Mouse (Mus musculus): Measurements from ENCODE around the gene Slfn3.
"Not testable (repeated sequence)": the region's sequence is repeated elsewhere in the genome, so short reads cannot be mapped to it uniquely, and the experiment has no call there.

Slfn3 gene

DNA sequence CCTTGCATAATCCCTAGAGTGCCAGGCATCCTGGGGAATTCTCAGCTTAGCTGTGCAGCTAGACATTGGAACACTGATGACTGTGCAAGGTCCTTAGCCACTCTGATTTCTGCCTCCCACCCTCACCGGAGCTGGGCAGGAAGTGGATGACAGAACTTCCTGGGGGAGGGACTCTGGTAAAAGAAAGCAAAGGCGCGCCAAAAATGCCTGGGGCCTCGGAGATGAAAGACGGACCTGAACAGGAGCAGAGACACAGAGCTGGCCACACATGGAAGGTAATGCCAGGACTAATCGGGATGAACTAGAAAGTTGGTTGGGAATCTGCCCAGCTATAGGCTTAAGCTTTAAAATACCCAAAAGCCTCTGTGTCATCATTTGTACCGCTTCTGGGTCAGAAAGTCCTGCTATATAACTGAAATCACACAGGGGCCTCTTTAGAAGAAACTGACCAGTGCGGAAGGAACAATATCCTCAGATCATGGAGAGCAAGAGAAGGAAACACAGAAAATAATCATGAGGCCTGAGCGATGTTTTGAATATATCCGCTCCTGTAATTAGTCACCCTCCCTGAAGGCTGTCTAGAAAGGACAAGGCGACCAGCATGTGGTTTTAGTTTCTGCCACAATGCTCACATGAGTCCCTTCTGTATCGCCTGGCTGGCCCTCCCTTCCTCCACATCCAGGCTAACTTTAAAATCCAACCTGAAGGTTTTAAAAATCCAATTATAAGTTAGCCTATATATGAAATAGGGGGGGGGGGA, at the start of gene Slfn3:
Gene Slfn3 (plus strand): TSS at position 197 of the 760 bp plus-strand sequence.
- DNase-seq, result no peak

DNA sequence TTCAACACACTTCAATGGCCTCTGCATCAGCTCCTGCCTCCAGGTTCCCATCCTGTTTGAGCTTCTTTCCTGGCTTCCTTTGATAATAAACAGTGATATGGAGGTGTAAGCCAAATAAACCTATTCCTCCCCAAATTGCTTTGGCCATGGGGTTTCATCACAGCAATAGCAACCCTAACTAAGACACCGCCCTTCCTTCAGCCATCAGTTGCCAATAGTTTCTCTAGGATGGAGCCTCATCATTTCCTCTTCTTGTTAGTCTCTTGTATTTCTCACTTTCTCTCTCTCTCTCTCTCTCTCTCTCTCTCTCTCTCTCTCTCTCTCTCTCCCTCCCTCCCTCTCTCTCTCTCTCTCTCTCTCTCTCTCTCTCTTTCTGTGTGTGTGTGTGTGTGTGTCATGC, 42.2 kb upstream of the Slfn3 start:
- DNase-seq, result not testable (repeated sequence)

DNA sequence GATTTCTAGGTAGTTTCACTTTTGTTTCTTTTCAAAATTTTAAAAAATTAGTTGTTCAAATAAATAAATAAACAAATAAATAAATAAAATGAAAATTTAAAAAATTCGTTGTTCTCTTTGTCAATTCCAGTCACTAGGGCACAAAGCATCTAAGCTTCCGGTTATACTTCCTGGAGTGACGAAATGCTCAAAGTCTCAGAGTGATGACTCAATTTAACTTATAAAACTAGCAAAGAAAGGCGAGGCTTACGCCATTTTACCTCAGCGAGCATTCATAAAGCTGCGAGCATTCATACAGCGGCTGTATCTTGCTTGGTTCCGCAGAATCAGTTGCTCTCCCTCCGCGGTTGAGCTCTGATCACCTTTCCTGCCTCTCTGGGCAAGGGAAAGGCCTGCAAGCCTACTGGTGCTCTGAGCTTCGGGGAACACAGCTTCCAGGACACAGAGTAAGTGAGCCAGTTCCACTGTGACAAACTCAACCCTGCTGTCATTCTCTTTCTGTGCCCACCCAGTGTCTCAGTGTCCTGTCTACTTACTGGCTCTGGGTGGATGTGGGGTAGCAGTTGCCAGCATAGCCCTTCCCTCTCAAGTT, 16.1 kb upstream of the Slfn3 start, which contains the start of gene Slfn4:
Gene Slfn4 (plus strand): TSS at position 239 of the 592 bp plus-strand sequence.
- no peak for DNase-seq

DNA sequence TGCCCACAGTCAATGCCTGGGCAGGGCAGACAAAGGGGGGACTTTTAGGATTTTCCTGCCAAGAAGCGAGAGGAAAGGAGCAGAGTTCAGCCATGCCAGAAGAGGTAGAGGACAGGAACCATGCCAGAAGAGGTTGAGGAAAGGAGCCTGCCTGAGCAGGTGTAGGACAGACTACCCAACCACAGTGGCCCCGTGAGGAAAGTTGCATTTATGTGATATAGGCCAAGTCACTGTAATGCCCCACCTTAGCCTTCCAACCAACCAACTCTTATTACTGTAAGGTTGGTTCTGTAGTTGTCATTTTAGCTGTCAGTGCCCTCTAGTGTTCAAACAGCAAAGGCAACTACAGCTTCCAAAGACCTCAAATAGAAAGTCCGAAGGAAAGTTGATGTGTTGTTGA, 871 bp downstream of the Slfn3 start:
- DNase-seq, result no peak

DNA sequence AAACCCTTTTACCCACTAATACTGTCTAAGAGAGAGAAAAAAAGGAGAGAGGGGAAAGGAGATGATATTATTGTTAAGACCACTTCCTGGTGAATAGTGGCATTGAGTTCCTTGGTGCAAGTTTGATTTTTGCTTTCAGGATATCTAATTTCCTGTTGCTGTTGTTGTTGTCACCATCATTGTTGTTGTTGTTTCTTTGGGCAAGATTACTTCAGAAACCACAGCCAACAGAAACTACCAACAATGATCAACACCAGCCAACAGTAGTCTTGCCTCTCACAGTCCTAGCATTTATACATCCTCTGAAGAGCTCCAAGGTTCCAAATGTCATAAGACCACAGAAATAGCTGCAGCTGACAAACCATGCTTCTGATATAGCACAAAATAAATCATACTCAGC, 13.9 kb downstream of the Slfn3 start:
- DNase-seq, result no peak

DNA sequence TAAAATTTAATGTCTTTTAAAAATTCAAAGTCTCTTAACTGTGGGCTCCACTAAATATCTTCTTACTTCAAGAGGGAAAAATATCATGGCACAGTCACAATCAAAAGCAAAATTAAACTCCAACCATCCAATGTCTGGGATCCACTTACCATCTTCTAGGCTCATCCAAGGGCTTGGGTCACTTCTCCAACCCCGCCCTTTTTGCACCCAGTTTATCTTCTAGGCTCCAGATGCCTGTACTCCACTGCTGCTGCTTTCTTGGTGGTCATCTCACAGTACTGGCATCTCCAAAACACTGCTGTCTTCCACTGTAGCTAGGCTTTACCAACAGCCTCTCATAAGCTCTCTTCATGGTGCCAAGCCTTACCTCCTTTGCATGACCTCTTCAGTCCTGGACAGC, 25.0 kb downstream of the Slfn3 start:
- no peak for DNase-seq

DNA sequence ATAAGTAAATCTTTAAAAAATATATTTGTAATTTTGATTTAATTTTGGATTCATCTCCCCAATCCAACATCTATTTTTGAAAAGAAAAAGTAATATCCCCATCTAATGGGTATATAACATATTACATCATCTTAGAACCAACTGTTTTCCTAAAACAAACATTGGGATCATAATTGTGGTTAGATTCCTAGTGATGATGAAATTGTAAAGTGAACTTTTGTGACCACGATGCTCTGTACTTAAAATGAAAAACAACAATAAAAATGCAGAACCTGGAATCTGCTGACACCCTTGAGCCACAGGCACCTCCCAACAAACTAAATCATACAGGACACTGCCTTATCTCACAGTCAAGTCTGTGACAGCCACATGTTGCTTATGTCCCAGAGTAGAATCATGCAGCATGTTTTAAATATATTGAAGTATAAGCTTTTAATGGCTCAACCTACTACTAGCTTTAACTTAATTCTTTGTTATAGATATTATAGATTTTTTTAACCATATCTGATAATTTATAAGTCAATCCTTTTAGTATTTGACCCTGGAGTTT, 30.3 kb downstream of the Slfn3 start:
- DNase-seq, result no peak

DNA sequence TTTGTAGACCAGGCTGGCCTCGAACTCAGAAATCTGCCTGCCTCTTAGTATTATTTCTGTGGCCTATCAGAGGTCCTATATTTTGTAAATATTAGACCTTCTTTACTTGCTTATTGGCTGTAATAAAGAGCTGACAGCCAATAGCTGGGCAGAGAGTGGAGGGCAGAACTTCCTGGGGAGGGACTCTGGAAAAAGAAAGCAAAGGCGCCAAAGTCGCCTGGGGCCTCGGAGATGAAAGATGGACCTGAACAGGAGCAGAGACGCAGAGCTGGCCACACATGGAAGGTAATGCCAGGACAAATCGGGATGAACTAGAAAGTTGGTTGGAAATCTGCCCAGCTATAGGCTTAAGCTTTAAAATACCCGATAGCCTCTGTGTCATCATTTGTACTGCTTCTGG, 32.2 kb downstream of the Slfn3 start:
- no peak for DNase-seq

DNA sequence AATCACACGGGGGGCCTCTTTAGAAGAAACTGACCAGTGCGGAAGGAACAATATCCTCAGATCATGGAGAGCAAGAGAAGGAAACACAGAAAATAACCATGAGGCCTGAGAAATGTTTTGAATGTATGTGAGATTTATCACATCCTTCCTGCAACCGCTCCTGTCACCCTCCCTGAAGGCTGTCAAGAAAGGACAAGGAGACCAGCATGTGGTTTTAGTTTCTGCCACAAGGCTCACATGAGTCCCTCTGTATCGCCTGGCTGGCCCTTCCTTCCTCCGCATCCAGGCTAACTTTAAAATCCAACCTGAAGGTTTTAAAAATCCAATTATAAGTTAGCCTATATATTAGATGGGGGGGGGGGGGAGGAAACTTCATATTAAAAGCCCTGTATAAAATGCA, 32.7 kb downstream of the Slfn3 start:
- DNase-seq, result not testable (repeated sequence)

DNA sequence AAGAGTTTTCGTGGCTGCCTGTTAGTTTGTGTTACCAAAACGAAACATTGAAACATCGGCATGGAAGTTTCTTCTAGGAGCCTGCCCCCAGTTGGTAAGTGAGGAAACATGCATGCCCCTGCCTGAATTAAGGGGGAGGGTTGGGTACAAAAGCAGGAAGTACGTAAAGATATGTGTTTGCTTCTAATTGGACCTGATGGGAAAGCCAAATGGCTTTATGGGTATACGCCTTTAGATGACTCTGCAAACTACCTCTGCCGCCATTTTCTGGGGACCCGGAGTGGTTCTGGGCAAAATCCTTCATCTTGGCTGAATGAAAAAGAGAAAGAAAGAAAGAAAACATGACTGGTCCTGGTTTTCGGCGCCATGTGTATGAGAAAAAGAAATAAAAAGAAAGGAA, 33.1 kb downstream of the Slfn3 start:
- DNase-seq, result no peak

DNA sequence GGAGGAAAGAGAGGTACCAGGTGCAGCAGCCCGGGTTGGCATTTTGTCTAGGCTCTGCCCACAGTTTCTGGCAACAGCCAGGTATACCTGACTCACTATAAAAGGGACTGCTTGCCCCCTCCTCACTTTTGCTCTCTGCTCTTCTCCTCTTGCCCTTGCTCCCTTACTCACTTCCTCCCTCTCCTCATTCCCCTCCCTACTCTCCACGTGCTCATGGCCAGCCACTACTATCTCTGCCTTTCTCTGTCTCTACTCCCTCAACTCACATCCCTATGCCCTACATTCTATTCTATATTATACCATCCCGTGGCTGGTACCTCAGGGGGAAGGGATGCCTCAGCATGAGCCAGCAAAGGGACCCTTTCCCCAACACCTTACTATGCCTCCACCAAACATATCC, 33.6 kb downstream of the Slfn3 start:
- no peak for DNase-seq

DNA sequence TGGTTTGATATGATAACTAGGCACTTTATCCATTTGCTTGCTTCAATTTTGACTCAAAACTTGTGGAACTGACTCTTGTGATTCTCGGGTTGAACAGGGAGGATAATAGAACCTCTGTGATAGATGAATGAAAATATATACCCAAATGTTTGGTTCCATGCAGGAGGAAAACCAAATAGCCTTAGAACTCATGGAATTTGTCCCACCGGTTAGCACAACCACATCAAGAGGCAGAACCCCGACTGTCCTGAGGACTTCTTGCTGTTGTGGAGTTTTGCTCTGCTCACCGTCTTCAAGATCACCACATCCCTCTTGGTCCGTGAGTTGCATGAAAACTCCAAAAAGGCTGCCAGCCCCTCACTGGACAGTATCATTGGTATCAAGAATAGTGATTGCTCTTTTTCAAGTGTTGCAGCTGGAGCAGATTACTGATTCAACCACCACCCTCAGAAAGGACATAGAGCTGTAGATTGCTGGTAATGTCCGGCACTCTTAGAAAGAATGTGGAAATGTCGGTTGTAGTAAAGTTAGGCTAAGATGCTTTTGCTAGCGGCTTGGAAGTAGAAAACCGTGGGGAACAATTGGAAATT, 34.3 kb downstream of the Slfn3 start:
- DNase-seq, result no peak

DNA sequence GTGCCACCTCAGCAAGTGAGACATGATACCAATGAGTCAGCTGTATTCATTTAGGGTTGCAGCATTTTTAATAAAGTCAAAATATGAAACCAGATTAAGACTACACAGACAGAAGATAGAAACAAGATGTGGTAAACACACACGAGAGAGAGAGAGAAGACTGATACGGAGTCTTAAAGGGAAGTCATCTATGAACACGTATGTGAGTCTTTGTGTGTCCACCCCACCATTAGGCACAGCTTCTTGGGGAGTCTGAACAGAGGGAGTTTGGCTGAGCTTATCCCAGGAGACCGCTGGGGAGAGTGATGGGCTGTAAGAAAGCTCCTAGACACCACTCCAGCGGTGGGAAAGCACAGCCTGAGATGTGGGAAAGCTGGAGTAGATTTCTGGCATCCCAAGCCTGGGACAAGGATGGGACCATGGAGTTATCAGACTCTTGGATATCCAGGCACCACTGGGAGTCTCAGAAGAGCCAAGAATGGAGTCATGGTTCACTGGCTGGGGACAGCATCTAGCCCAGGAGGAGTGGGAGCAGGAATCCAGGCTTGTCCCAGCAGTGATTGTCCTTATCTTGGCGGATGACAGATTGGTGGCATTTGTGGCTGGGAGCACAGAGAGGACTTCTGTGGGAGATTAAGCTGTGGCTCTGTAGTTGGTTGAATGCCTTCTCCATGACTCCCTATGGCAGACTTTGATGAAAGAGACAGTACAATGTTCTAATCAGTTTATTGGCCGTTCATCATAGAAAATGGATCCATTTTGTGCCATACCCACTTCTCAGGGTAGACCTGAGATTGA, 37.0 kb downstream of the Slfn3 start:
- DNase-seq, result no peak

DNA sequence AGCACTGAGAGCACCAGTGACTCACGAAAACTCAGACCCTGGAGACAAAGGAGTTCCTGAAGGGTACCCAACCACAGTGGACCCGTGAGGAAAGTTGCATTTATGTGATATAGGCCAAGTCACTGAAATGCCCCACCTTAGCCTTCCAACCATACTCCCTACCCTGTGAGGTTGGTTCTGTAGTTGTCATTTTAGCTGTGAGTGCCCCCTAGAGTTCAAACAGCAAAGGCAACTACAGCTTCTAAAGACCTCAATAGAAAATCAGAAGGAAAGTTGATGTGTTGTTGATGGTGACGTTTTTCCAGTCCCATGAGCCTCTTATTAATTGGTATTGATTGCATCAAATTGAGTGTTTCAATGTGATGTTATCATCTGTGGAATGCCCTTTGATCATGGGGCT, 39.8 kb downstream of the Slfn3 start:
- no peak for DNase-seq

DNA sequence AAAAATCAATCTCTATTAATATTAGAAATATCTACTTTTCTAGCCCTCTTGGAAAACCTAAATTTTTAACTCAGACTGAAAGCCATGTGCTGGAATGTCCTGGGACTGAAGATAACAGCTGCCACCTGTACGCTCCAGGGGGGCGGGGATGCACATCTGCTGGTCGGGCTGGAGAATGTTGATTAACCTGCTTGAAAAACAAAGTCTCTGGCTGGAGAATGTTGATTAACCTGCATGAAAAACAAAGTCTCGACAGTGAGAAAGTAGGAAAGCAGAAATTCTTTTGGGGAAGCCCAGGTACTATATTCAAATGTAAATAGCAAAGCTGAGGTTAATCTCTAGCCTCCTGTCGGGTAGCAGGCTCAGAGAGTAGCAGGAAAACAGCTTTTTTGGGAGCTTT, 42.5 kb downstream of the Slfn3 start:
- DNase-seq, result not testable (repeated sequence)

DNA sequence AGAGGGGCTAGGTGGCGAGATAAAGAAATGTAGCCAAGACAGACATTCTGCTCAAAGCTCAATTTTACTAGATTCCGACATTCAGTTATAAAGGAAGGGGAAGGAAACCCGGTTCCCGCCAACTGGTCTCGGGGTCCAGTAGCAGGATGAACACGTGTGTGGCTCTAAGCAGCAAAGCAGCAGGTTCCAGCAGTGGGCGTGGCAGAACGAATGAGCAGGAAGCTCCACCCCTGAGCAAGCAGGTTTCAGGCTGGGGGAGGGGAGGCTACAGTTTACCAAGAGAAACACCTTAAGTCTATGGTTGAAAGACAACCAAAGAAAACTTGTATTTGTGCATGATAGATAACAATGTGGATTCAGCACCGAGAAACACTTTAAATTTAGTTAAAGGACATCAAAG, 46.3 kb downstream of the Slfn3 start:
- not testable (repeated sequence) for DNase-seq

DNA sequence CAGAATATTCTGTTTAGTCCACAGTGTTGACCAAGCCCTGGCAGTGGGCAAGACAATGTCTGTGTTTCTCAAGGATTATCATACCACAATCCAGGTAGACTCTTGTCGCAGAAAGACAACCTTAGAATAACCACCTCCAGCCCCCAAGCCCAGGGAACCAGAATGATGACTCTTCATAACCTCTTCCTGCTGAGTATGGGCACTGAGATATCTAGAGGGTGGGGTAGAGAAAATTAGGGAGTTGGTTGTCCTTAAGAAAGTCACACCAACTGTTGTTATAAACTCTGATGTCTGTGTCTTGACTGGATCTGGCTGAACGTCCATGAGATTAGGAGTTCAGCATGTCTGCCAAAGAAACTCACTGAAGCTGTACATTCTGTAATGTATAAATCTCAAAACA, 47.3 kb downstream of the Slfn3 start:
- DNase-seq, result no peak

DNA sequence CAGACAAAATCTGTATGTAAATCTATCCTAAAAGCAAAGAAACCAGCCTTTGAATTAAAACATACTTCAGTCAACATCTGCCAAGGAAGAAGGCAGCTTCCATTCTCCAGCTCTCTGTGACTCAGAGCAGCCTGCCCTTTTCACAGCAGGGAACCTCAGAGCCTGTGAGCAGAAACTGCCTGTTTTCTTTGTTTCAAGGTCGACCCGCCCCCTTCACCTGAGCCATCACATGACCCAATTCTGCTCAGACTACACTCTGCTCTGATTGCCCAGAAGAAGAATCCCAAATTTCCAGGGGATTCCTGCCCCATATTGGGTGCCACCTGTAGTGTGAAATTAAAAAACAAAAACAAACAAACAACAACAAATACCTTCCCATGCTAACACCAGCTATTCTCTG, 48.7 kb downstream of the Slfn3 start:
- DNase-seq, result no peak

DNA sequence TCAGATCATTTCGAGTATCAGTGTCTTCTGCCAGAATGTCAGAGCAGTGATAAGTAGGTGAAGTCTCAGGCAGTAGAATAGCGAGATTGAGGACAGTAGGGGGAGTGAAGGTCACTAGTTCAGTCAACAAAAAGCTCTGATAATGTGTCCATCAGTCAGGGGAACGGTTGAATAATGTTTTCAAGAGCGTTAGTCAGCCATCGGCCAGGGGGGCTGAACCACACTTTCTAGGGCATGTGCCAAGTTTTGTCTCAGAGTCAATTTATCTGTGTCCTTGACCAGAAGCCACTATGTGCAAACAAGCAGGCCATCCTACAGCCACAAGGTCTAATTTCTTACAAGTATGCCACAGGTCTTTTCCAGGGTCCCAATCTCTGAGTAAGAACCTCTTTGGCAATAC, 66.1 kb downstream of the Slfn3 start:
- DNase-seq, result not testable (repeated sequence)

DNA sequence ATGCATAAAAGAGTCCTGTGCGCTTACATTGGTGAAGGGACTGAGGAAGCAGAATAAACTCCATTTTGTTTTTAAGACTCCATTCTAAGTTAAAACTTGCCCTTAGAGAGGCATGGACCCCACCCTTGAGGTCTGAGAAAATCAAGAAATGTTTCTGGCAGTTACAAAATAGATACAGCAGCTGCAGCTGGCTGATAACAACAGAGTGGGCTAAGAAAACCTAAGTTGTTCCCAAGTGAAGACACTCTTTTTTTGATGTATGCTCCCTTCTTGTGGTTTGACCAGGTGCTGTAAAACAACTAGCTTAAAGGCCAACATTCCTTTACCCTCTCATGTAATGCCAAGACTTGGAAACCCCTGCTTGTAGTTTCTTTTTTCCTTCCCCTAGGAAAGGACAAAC, 71.5 kb downstream of the Slfn3 start:
- no peak for DNase-seq

DNA sequence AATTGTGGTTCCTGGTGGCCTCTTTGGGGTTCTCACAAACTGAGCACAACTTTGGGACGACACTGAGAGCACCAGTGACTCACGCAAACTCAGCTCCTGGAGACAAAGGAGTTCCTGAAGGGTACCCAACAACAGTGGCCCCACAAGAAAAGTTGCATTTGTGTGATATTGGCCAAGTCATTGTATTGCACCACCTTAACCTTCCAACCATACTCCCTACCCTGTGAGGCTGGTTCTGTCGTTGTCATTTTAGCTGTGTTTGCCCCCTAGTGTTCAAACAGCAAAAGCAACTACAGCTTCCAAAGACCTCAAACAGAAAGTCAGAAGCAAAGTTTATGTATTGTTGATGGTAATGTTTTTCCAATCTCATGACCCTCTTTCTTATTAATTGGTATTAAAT, 72.0 kb downstream of the Slfn3 start:
- no peak for DNase-seq

All from right cerebral cortex, postnatal 4 days (tissue).